Mouse (Mus musculus) heart, adult 2 months (tissue): Measurements from ENCODE around the gene Parp16.

Source experiments
- CTCF ChIP-seq: fragments of 200-600 bp; IDR thresholded peaks from 2 replicates; pipeline ENCODE4 v1.8.1; 2022; ENCODE audit warnings: antibody characterized with exemption, mild to moderate bottlenecking, moderate library complexity
- EP300 ChIP-seq: fragments of 200-500 bp; IDR thresholded peaks from 2 replicates; pipeline ENCODE4 v1.6.1; 2011; ENCODE audit warnings: low read depth, low read length, control low read depth; ENCODE audit not compliant: insufficient read depth

DNA sequence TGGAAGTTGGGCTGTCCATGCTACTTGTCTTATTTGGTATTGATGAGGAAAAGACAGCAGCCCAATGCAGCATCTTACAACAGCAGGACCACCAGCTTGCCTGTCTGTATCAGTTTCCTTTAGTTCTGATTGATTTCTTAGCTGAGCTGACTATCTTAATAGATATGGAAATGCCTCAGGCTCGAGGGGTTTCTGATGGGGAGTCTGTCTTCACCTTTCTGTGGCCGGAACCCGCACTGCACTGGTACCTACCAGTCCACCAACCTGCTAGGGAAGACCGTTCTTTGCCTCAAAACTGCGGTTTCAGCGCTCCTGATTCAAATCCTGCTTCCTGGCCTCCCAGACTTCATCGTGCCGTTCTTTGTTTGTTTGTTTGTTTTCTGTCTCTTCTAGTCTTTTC is 33.3 kb upstream of the Parp16 start:
- TF ChIP-seq EP300 (no peak), CTCF (no peak)
